Mouse (Mus musculus): ENCODE results near the gene Ccdc159.

GRCm38 (mm10) chr9:21944267-21944666 is 17.0 kb downstream of the Ccdc159 start:
- TF ChIP-seq POLR2A (IDR thresholded peaks at IDR 0.05; ENCODE audit: borderline replicate concordance, insufficient read depth, low read length) (no peak), CTCF (IDR thresholded peaks at IDR 0.05; ENCODE audit: borderline replicate concordance, insufficient read depth, low read depth, low read length) (no peak)
